ENCODE assay signal across 7 mouse cellular contexts in genomic region chr13:59668501-59669093, GRCm38 (mm10). TPM values are rescaled to one million over a fixed set of nuclear protein-coding genes. Genes with fewer than 3 reads are reported as not detected.
DNase-seq lines count a peak whose midpoint lies in the region; ATAC-seq and TF ChIP-seq lines count a peak whose summit lies in the region.

No protein-coding gene starts in this region.

- H3K9me3 ChIP-seq in heart, embryonic 15.5 days (replicated peaks), result no peaks in the 10 kb centered on the region

- H3K4me3 ChIP-seq in heart, embryonic 15.5 days, result no peak overlapping the region
- no peak overlapping the region for H3K4me3 ChIP-seq in liver, adult 2 months (ENCODE audit: insufficient read depth, low read depth, low read length)
- peak overlapping the region; percentile 49 for H3K4me3 ChIP-seq in small intestine, adult 2 months (ENCODE audit: low read depth, low read length)

- H3K4me1 ChIP-seq in heart, embryonic 15.5 days (replicated peaks), result peaks cover 9% of the 10 kb centered on the region
- H3K4me1 ChIP-seq in liver, adult 2 months (ENCODE audit: control insufficient read depth, insufficient read depth, low read length), result no peaks in the 10 kb centered on the region; the same call in 1 of the 2 replicates
- peaks cover 10% of the 10 kb centered on the region; the same call in 1 of the 2 replicates for H3K4me1 ChIP-seq in small intestine, adult 2 months (ENCODE audit: control insufficient read depth, insufficient read depth, insufficient read length, low read length)

- ATAC-seq in heart, embryonic 15.5 days (replicated peaks; ENCODE audit: insufficient number of reproducible peaks, insufficient read depth, low FRiP score, low read depth), result peak; percentile 32; the same call in 1 of the 2 replicates

- peaks cover 15% of the 10 kb centered on the region; the same call in 1 of the 2 replicates for H3K36me3 ChIP-seq in heart, embryonic 15.5 days
- no peaks in the 10 kb centered on the region for H3K36me3 ChIP-seq in liver, adult 2 months (ENCODE audit: control insufficient read depth, insufficient read depth, low read length)
- peaks cover 19% of the 10 kb centered on the region for H3K36me3 ChIP-seq in small intestine, adult 2 months (ENCODE audit: control insufficient read depth, insufficient read depth, low read length)

- peak overlapping the region; percentile 8; the same call in 1 of the 2 replicates for H3K4me2 ChIP-seq in heart, embryonic 15.5 days

- no peaks in the 10 kb centered on the region for H3K79me2 ChIP-seq in liver, adult 2 months (ENCODE audit: control insufficient read depth, insufficient read depth, low read length)

- no peak for TF ChIP-seq POLR2A in liver, adult 2 months (IDR thresholded peaks at IDR 0.05; ENCODE audit: extremely low read depth, insufficient read depth, low read length)
- 0 out of 2 replicates have a peak, but pooled peaks have one; percentile 54 for TF ChIP-seq POLR2A in small intestine, adult 2 months (IDR thresholded peaks at IDR 0.05; ENCODE audit: low read depth, low read length)

- H3K27ac ChIP-seq in heart, embryonic 15.5 days, result peak overlapping the region; percentile 57
- H3K27ac ChIP-seq in liver, adult 2 months (replicated peaks; ENCODE audit: insufficient read depth, low read depth, low read length), result peak overlapping the region; percentile 71
- peak overlapping the region; percentile 98 for H3K27ac ChIP-seq in small intestine, adult 2 months (ENCODE audit: insufficient read depth, low read depth, low read length)

- no peak overlapping the region for H3K9ac ChIP-seq in heart, embryonic 15.5 days
- H3K9ac ChIP-seq in liver, adult 2 months (ENCODE audit: low read depth, low read length), result no peak overlapping the region; the same call in 1 of the 2 replicates

- peak; percentile 54 to 57 for DNase-seq in CD8-positive naive resting alpha-beta T cell, adult 2 months (ENCODE audit: low read depth in 2 of 2, low spot score in 2 of 2)
- peak; percentile 59 for DNase-seq in R1 (ENCODE audit: low read depth, low spot score)
- peak; percentile 94 for DNase-seq in liver, adult 2 months (ENCODE audit: extremely low read depth, low read depth, low spot score)
- no peak for DNase-seq in cerebellum, adult 9-11 months
- DNase-seq in gastrocnemius, postnatal 4 days (ENCODE audit: low spot score in 2 of 2), result no peak

- no peak for TF ChIP-seq CTCF in liver, adult 2 months (IDR thresholded peaks at IDR 0.05; ENCODE audit: low read depth, low read length)
- no peak for TF ChIP-seq CTCF in small intestine, adult 2 months (IDR thresholded peaks at IDR 0.05; ENCODE audit: extremely low read depth, insufficient read length, insufficient replicate concordance, low read depth, low read length)

- H3K27me3 ChIP-seq in heart, embryonic 15.5 days, result no peaks in the 10 kb centered on the region
- H3K27me3 ChIP-seq in liver, adult 2 months (ENCODE audit: control insufficient read depth, insufficient read depth, low read length), result no peaks in the 10 kb centered on the region
- H3K27me3 ChIP-seq in small intestine, adult 2 months (ENCODE audit: control insufficient read depth, insufficient read depth, low read length), result no peaks in the 10 kb centered on the region

- 34% methylated on average over 11 of the region's 11 CpGs for WGBS in heart, embryonic 15.5 days
- WGBS in liver, adult 2 months, result 6% methylated on average over 11 of the region's 11 CpGs
- 5% methylated on average over 11 of the region's 11 CpGs for WGBS in small intestine, adult 2 months

RNA-seq across cellular contexts. Expression of gene Golm1, which starts 7.0 kb away (rescaled TPM):
- polyA plus RNA-seq in heart, embryonic 15.5 days (2015; fragmentation: Nextera tagmentation; extraction: Ambion mirVana), result 40.4 and 41.1 TPM in 2 replicates
- total RNA-seq in liver, adult 2 months (2014; rRNA removed), result 3.3 and 3.6 TPM in 2 replicates
- polyA plus RNA-seq in liver, adult 2 months (2012; rRNA removed), result 1.1 and 1.2 TPM in 2 replicates
- polyA plus RNA-seq in small intestine, adult 2 months (2012; rRNA removed), result 25.2 and 29.1 TPM in 2 replicates
- total RNA-seq in gastrocnemius, postnatal 4 days (2021), result 10 to 100 TPM; 22.9 to 23.7 TPM

RNA-seq across cellular contexts. Expression of gene 4921517D22Rik, which starts 25.3 kb away (rescaled TPM):
- not detected in 2 replicates for polyA plus RNA-seq in heart, embryonic 15.5 days (2015; fragmentation: Nextera tagmentation; extraction: Ambion mirVana)
- not detected in 2 replicates for total RNA-seq in liver, adult 2 months (2014; rRNA removed)
- polyA plus RNA-seq in liver, adult 2 months (2012; rRNA removed), result not detected in 2 replicates
- polyA plus RNA-seq in small intestine, adult 2 months (2012; rRNA removed), result not detected in 2 replicates
- total RNA-seq in gastrocnemius, postnatal 4 days (2021), result not detected

RNA-seq across cellular contexts. Expression of gene Spata31d1a, which starts 41.5 kb away (rescaled TPM):
- 0.03 TPM in 2 replicates for polyA plus RNA-seq in heart, embryonic 15.5 days (2015; fragmentation: Nextera tagmentation; extraction: Ambion mirVana)
- not detected in 2 replicates for total RNA-seq in liver, adult 2 months (2014; rRNA removed)
- polyA plus RNA-seq in liver, adult 2 months (2012; rRNA removed), result not detected in 2 replicates
- not detected in 2 replicates for polyA plus RNA-seq in small intestine, adult 2 months (2012; rRNA removed)
- under 1 TPM; 0.05 to 0.07 TPM for total RNA-seq in gastrocnemius, postnatal 4 days (2021)

RNA-seq across cellular contexts. Expression of gene Spata31d1b, which starts 43.5 kb away (rescaled TPM):
- polyA plus RNA-seq in heart, embryonic 15.5 days (2015; fragmentation: Nextera tagmentation; extraction: Ambion mirVana), result not detected in 2 replicates
- not detected in 2 replicates for total RNA-seq in liver, adult 2 months (2014; rRNA removed)
- polyA plus RNA-seq in liver, adult 2 months (2012; rRNA removed), result not detected in 2 replicates
- polyA plus RNA-seq in small intestine, adult 2 months (2012; rRNA removed), result not detected in 2 replicates
- total RNA-seq in gastrocnemius, postnatal 4 days (2021), result under 1 TPM; 0.05 to 0.08 TPM

Comparison
In these comparisons a context has a peak if more than half of its experiments do, and no peak if none do; other contexts are left out.
1. DNase-seq: peak in CD8-positive naive resting alpha-beta T cell, adult 2 months (2 of 2), R1 (single experiment) and liver, adult 2 months (single experiment); none in cerebellum, adult 9-11 months (single experiment) and gastrocnemius, postnatal 4 days (0 of 2).
2. RNA of gene Golm1, which starts 7.0 kb away (polyA plus RNA-seq): 40.4 to 41.1 TPM in heart, embryonic 15.5 days and 25.2 to 29.1 TPM in small intestine, adult 2 months; 1.1 to 1.2 TPM in liver, adult 2 months; every median in the first group is over 10 times any median in the second.
3. Peak in every context shown above with its lines, with median percentiles within 50 percentile points of each other: H3K27ac ChIP-seq.